Mouse (Mus musculus) thymus, postnatal 10 days (tissue): Measurements from ENCODE around the gene Vwa3b.

ENCODE experiments used
- DNase-seq, 2 experiments: peaks; one replicate each; pipeline ENCODE4 v3.0.0; 2021; ENCODE audit warnings: low spot score in 2 of 2

The Vwa3b gene

GRCm38 (mm10) chr1:37230404-37230803, 204.0 kb downstream of the Vwa3b start:
- DNase-seq: no peak

GRCm38 (mm10) chr1:37231295-37231701, 204.9 kb downstream of the Vwa3b start:
- no peak for DNase-seq
